Mouse (Mus musculus) olfactory bulb, adult 2 months (tissue): ENCODE results near the gene Smoc2.

Source experiments
- CTCF ChIP-seq: fragments of 200-500 bp; IDR thresholded peaks from 2 replicates; pipeline ENCODE4 v1.5.1; 2012; ENCODE audit warnings: low read depth, mild to moderate bottlenecking, low read length, moderate library complexity; ENCODE audit not compliant: insufficient read depth
- POLR2A ChIP-seq: fragments of 200-500 bp; IDR thresholded peaks from 2 replicates; pipeline ENCODE4 v1.6.1; 2012; ENCODE audit warnings: mild to moderate bottlenecking, low read depth, low read length, moderate library complexity; ENCODE audit not compliant: insufficient read depth

GRCm38 (mm10) chr17:14414511-14414910, 135.2 kb downstream of the Smoc2 start:
- no peak for TF ChIP-seq CTCF
- TF ChIP-seq POLR2A = no peak
